8 mouse cellular contexts compared by ENCODE assay signal in the genomic region with DNA sequence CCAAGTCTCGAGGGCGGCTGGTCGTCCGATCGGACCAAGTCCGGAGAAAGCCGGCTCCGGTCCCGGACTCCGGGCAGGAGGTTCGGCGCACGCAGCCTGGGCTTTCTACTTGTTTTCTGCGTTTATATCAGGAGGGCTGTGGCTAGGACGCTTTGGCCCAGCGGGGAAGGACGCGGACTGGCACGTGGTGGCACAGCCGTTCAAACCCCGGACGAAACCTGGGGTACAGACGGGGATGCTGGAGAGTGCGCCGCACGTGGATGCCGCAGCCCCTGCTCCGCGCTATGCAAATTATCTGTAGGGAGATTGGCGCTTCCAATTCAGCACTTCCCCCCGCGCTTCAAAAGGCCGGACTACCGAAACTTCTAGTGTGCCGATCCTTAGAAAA. TPM values are rescaled to one million over a fixed set of nuclear protein-coding genes. Genes with fewer than 3 reads are reported as not detected.
DNase-seq lines count a peak whose midpoint lies in the region; ATAC-seq and TF ChIP-seq lines count a peak whose summit lies in the region.

No protein-coding gene starts in this region.

- TF ChIP-seq CTCF in cerebellum, adult 2 months (IDR thresholded peaks at IDR 0.05; ENCODE audit: borderline replicate concordance, insufficient read depth, low read depth, low read length), result no peak
- TF ChIP-seq CTCF in small intestine, adult 2 months (IDR thresholded peaks at IDR 0.05; ENCODE audit: extremely low read depth, insufficient read length, insufficient replicate concordance, low read depth, low read length), result no peak

- 1% methylated on average over 35 of the region's 35 CpGs for WGBS in cerebellum, adult 2 months
- under 1% methylated on average over 29 of the region's 35 CpGs for WGBS in embryonic facial prominence, embryonic 14.5 days
- WGBS in small intestine, adult 2 months, result under 1% methylated on average over 35 of the region's 35 CpGs

- no peak for TF ChIP-seq POLR2A in cerebellum, adult 2 months (IDR thresholded peaks at IDR 0.05; ENCODE audit: borderline replicate concordance, insufficient read depth, low read length)
- 0 out of 2 replicates have a peak, but pooled peaks have one; percentile 4 for TF ChIP-seq POLR2A in small intestine, adult 2 months (IDR thresholded peaks at IDR 0.05; ENCODE audit: low read depth, low read length)

- no peaks in the 10 kb centered on the region; the same call in 1 of the 2 replicates for H3K4me1 ChIP-seq in cerebellum, adult 2 months (ENCODE audit: control insufficient read depth, insufficient read depth, low read length)
- peaks cover 6% of the 10 kb centered on the region for H3K4me1 ChIP-seq in embryonic facial prominence, embryonic 14.5 days (ENCODE audit: control insufficient read depth, insufficient read depth, low read length)
- no peaks in the 10 kb centered on the region; the same call in 1 of the 2 replicates for H3K4me1 ChIP-seq in small intestine, adult 2 months (ENCODE audit: control insufficient read depth, insufficient read depth, insufficient read length, low read length)

- peak in 1 of 2 experiments; percentile 78 for DNase-seq in cerebellum, adult 2 months
- no peak for DNase-seq in cerebellum, adult 9-11 months
- peak; percentile 79 to 82 for DNase-seq in right cerebral cortex, postnatal 10 days (ENCODE audit: low spot score in 2 of 2)
- DNase-seq in right cerebral cortex, postnatal 25 days, result no peak
- DNase-seq in embryonic facial prominence, embryonic 14.5 days (ENCODE audit: low spot score), result peak; percentile 87

- peak overlapping the region; percentile 75 for H3K4me2 ChIP-seq in embryonic facial prominence, embryonic 14.5 days (ENCODE audit: low read depth, low read length)

- peak; percentile 42 for ATAC-seq in embryonic facial prominence, embryonic 14.5 days (ENCODE audit: low read depth)
- ATAC-seq in inflammation-experienced regulatory T-cells, adult 6 months, result peak; percentile 33
- peak; percentile 40 for ATAC-seq in megakaryocyte, adult 5-6 weeks (ENCODE audit: poor library complexity, severe bottlenecking)

- H3K27me3 ChIP-seq in cerebellum, adult 2 months (ENCODE audit: control insufficient read depth, insufficient read depth, low read length), result no peaks in the 10 kb centered on the region
- H3K27me3 ChIP-seq in embryonic facial prominence, embryonic 14.5 days (replicated peaks; ENCODE audit: control insufficient read depth, insufficient read depth, low read length), result no peaks in the 10 kb centered on the region
- H3K27me3 ChIP-seq in small intestine, adult 2 months (ENCODE audit: control insufficient read depth, insufficient read depth, low read length), result no peaks in the 10 kb centered on the region

- no peaks in the 10 kb centered on the region for H3K36me3 ChIP-seq in embryonic facial prominence, embryonic 14.5 days (ENCODE audit: control insufficient read depth, insufficient read depth, low read length)
- peaks cover 6% of the 10 kb centered on the region; the same call in 1 of the 2 replicates for H3K36me3 ChIP-seq in small intestine, adult 2 months (ENCODE audit: control insufficient read depth, insufficient read depth, low read length)

- peak overlapping the region; percentile 8; the same call in 1 of the 2 replicates for H3K27ac ChIP-seq in cerebellum, adult 2 months (ENCODE audit: insufficient read depth, low read length)
- H3K27ac ChIP-seq in embryonic facial prominence, embryonic 14.5 days (replicated peaks; ENCODE audit: low read depth, low read length), result peak overlapping the region; percentile 95
- peak overlapping the region; percentile 87 for H3K27ac ChIP-seq in small intestine, adult 2 months (ENCODE audit: insufficient read depth, low read depth, low read length)

- peak overlapping the region; percentile 62 for H3K4me3 ChIP-seq in cerebellum, adult 2 months (replicated peaks; ENCODE audit: insufficient read depth, low read depth, low read length)
- H3K4me3 ChIP-seq in embryonic facial prominence, embryonic 14.5 days (ENCODE audit: low read depth, low read length), result peak overlapping the region; percentile 80
- H3K4me3 ChIP-seq in small intestine, adult 2 months (ENCODE audit: low read depth, low read length), result peak overlapping the region; percentile 80

- no peaks in the 10 kb centered on the region for H3K9me3 ChIP-seq in embryonic facial prominence, embryonic 14.5 days (ENCODE audit: control insufficient read depth, low read length)

- peak overlapping the region; percentile 71 for H3K9ac ChIP-seq in embryonic facial prominence, embryonic 14.5 days (ENCODE audit: low read depth, low read length)

RNA-seq across cellular contexts. Expression of gene Abi3, which starts 17.2 kb away (rescaled TPM):
- 3.2 and 3.9 TPM in 2 replicates for polyA plus RNA-seq in cerebellum, adult 2 months (2012; rRNA removed)
- polyA plus RNA-seq in embryonic facial prominence, embryonic 14.5 days (2014; fragmentation: Nextera tagmentation; extraction: Ambion mirVana), result 3.9 and 5.1 TPM in 2 replicates
- 100 to 1,000 TPM in 1 of 3 experiments, 10 to 100 TPM in 2; 38.9 to 105 (median 50.8) TPM for polyA plus RNA-seq in inflammation-experienced regulatory T-cells, adult 6 months (2017; shearing (Covaris generic))
- total RNA-seq in megakaryocyte, adult 5-6 weeks (2015), result 14.7 and 19.8 TPM in 2 replicates
- 13.7 and 20.0 TPM in 2 replicates for total RNA-seq in megakaryocyte, adult 5-6 weeks (2017)
- 34.0 and 73.5 TPM in 2 replicates for polyA plus RNA-seq in small intestine, adult 2 months (2012; rRNA removed)

RNA-seq across cellular contexts. Expression of gene Gngt2, which starts 22.4 kb away (rescaled TPM):
- 3.5 and 5.4 TPM in 2 replicates for polyA plus RNA-seq in cerebellum, adult 2 months (2012; rRNA removed)
- polyA plus RNA-seq in embryonic facial prominence, embryonic 14.5 days (2014; fragmentation: Nextera tagmentation; extraction: Ambion mirVana), result 15.0 and 16.2 TPM in 2 replicates
- 10 to 100 TPM; 35.4 to 54.7 (median 53.1) TPM for polyA plus RNA-seq in inflammation-experienced regulatory T-cells, adult 6 months (2017; shearing (Covaris generic))
- total RNA-seq in megakaryocyte, adult 5-6 weeks (2015), result 92.0 and 95.7 TPM in 2 replicates
- 64.0 and 66.6 TPM in 2 replicates for total RNA-seq in megakaryocyte, adult 5-6 weeks (2017)
- polyA plus RNA-seq in small intestine, adult 2 months (2012; rRNA removed), result 2.1 and 4.7 TPM in 2 replicates

RNA-seq across cellular contexts. Expression of gene Phospho1, which starts 35.2 kb away (rescaled TPM):
- polyA plus RNA-seq in cerebellum, adult 2 months (2012; rRNA removed), result 110 and 122 TPM in 2 replicates
- polyA plus RNA-seq in embryonic facial prominence, embryonic 14.5 days (2014; fragmentation: Nextera tagmentation; extraction: Ambion mirVana), result 7.5 and 14.9 TPM in 2 replicates
- polyA plus RNA-seq in inflammation-experienced regulatory T-cells, adult 6 months (2017; shearing (Covaris generic)), result not detected
- 12.6 and 17.3 TPM in 2 replicates for total RNA-seq in megakaryocyte, adult 5-6 weeks (2015)
- total RNA-seq in megakaryocyte, adult 5-6 weeks (2017), result 2.3 TPM in 1 of 2 replicates, not detected in the other
- 236 and 278 TPM in 2 replicates for polyA plus RNA-seq in small intestine, adult 2 months (2012; rRNA removed)

RNA-seq across cellular contexts. Expression of gene B4galnt2, which starts 55.2 kb away (rescaled TPM):
- polyA plus RNA-seq in cerebellum, adult 2 months (2012; rRNA removed), result not detected in 2 replicates
- polyA plus RNA-seq in embryonic facial prominence, embryonic 14.5 days (2014; fragmentation: Nextera tagmentation; extraction: Ambion mirVana), result not detected in 2 replicates
- under 1 TPM in 2 of 3 experiments, not detected in 1; 0.35 to 0.38 TPM for polyA plus RNA-seq in inflammation-experienced regulatory T-cells, adult 6 months (2017; shearing (Covaris generic))
- not detected in 2 replicates for total RNA-seq in megakaryocyte, adult 5-6 weeks (2015)
- not detected in 2 replicates for total RNA-seq in megakaryocyte, adult 5-6 weeks (2017)
- polyA plus RNA-seq in small intestine, adult 2 months (2012; rRNA removed), result 75.7 and 133 TPM in 2 replicates

Comparison
In these comparisons a context has a peak if more than half of its experiments do, and no peak if none do; other contexts are left out.
1. DNase-seq: peak in right cerebral cortex, postnatal 10 days (2 of 2) and embryonic facial prominence, embryonic 14.5 days (single experiment); none in cerebellum, adult 9-11 months (single experiment) and right cerebral cortex, postnatal 25 days (single experiment).
2. H3K27ac ChIP-seq: peak in every context shown above with its lines; median percentile 95 in embryonic facial prominence, embryonic 14.5 days; 87 in small intestine, adult 2 months; 8 in cerebellum, adult 2 months.
3. Peak in every context shown above with its lines, with median percentiles within 50 percentile points of each other: H3K4me3 ChIP-seq and ATAC-seq.